Mouse (Mus musculus): ENCODE measurements around the gene Lyrm7. TPM values are rescaled to one million over a fixed set of nuclear protein-coding genes. Genes with fewer than 3 reads are reported as not detected.
"Not testable (repeated sequence)": the region's sequence is repeated elsewhere in the genome, so short reads cannot be mapped to it uniquely, and the experiment has no call there.

Gene Lyrm7
- 0.70 and 0.72 TPM in 2 replicates for polyA plus RNA-seq (2012; rRNA removed)

DNA sequence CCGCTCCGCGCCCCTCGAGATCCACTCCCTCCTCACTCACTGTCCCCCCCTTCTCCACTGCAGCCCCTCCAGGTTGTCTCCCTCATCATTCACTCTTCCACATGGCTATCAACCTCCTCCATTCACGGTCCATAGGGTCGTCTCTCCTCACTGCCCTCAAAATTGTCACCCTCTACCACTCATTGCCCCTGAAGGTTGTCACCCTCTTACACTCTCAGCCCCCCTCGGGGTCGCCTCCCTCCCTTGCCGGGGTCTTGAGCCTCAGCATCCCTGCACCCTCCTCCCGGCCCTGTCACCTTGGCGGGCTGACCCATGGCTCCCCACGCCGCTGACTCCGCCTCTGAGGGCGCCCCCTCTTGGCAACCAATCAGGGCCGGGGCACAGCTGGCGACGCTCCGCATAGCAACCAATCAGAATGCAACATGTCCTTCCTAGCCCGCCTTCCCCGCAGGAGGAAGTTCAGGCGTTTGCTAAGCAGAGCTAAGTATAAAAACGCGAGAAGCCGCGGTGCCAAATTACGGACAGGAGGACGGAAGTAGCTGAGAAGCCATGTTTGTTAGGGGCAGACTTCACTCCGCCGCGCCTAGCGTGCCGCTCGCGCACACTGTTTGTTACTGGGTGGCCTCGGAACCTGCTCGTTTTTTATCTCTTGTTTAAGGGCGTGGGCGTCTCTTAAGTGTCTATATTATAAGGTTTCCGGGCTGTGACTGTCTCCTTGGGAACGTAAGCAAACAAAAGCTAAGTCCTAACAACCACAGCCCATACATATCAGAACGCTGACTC lies at the start of gene Lyrm7:
TSS of gene Lyrm7 (minus strand) at position 661 of the 783 bp plus-strand sequence.
- peak; percentile 95 for DNase-seq (ENCODE audit: low read depth, low spot score)
- WGBS: under 1% methylated on average over 42 of the region's 42 CpGs

DNA sequence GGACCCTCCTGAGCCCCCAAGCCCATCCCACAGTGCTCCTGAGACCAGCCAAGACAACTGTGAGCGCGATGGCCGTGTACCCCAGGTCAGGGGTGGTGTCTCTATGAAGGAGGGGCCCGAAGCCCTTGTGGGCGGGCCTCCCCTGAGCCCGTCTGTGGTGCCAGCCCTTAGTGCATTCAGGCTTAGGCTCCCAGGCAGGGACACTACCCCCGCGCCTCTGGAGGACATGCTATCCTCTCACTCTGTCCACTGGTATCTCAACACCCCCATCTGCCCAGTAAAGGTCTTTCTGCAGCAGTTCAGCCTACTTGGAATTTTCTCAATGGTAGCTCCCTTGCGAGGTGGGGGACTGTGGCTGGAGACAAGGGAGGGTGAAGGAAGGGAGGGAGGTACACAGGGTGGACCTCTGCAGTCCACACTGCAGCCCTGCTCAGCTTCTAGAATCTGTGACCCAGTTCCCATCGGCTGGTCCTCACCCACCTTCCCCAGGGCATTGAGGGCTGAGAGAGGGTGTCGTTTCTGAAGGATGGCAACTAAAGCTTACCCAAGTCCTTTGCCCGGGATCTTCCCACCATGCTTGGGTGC lies 49.5 kb upstream of the Lyrm7 start:
- no peak for DNase-seq (ENCODE audit: low read depth, low spot score)
- 85% methylated on average over 12 of the region's 12 CpGs for WGBS

GRCm38 (mm10) chr11:54909273-54909672 lies 48.6 kb upstream of the Lyrm7 start:
- WGBS: 93% methylated on average over 11 of the region's 11 CpGs
- no peak for DNase-seq (ENCODE audit: low read depth, low spot score)

GRCm38 (mm10) chr11:54907259-54907658 lies 46.5 kb upstream of the Lyrm7 start:
- no peak for DNase-seq (ENCODE audit: low read depth, low spot score)
- 85% methylated on average over 5 of the region's 5 CpGs for WGBS

DNA sequence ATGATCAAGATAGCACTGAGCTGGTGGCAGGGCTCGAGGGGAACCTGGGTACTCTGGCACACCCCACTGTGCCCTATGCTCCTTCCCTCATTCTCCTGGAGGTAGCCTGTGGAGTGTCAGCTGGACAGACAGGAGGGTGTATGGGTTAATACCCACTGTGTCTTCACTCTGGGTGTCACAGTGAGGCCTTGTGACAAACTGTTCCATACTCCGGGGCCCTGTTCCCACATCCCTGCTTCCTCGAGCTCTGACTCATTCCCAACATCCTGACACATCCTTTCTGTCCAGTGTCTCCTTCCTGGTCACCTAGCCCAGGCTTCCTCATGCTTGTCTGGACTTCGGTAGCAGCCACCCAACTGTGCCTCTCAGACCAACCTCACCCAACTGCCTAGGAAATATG lies 45.8 kb upstream of the Lyrm7 start:
- WGBS: 45% methylated on average over 4 of the region's 4 CpGs
- no peak for DNase-seq (ENCODE audit: low read depth, low spot score)

DNA sequence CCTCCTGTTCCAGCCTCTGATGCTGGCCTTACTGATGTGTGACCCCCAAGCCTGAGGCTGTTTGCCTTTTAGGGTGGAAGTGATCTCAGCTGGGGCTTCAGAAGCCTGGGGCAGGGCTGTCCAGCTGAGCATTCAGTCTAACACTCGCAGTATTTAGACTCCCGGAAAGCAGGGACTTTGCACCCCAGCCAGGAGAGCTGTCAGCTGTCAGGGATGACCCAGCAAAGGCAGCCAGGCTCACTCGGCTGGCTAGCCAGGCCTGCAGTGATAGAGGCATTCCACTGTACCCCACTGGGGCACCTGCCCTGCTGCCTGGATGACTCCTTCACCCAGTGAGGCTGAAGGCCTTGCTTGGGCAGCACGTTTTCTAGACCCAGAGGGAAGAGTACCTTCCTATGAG lies 45.2 kb upstream of the Lyrm7 start:
- WGBS: 28% methylated on average over 4 of the region's 4 CpGs
- DNase-seq (ENCODE audit: low read depth, low spot score): no peak

- no peak for DNase-seq (ENCODE audit: low read depth, low spot score)
- 88% methylated on average over 3 of the region's 3 CpGs for WGBS
Observed at GRCm38 (mm10) chr11:54905086-54905485, 44.4 kb upstream of the Lyrm7 start.

DNA sequence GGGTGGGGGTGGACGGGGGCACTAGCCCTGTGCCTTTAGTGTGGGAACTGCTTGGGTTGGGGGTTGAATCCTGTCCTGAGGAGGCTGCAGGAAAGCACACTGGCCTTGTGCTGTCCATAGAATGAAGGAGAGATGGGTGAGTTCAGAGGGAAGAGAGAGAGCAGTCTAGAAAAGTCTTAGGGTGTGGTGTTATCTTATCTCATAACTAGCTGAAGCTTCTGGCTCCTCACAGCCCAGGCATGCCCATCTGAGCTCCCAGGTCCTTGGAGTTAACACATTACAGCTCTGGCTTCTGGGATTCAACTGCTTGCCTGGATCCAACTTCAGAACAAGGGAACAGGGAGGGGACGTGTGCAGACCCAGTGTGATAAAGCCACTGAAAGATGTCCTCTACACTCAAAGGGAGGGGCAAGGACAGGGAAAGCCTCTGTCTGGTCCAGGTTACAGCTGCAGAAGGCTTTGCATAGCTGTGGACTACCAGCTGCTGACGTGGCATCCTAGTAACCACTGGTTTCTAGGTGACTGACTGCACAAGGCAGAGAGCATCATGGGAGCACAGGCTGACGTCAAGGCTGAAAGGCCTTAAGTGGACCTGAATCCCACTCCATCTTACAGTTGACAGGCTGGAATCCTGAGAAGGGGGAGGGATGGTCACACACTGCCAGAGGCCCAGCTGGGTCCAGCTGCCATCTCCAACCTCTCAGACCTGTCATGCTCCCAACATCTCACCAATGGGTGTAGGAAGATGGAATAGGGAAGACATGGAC lies 43.4 kb upstream of the Lyrm7 start:
- DNase-seq (ENCODE audit: low read depth, low spot score): no peak
- 77% methylated on average over 4 of the region's 4 CpGs for WGBS

GRCm38 (mm10) chr11:54903339-54903738 lies 42.6 kb upstream of the Lyrm7 start:
- WGBS: 71% methylated on average over 5 of the region's 5 CpGs
- DNase-seq (ENCODE audit: low read depth, low spot score): no peak

GRCm38 (mm10) chr11:54902333-54903323 lies 41.9 kb upstream of the Lyrm7 start, which contains the start of gene Gpx3:
Gene Gpx3, plus strand, starts transcription at chr11:54902453.
- 15% methylated on average over 45 of the region's 45 CpGs for WGBS
- DNase-seq (ENCODE audit: low read depth, low spot score): no peak

DNA sequence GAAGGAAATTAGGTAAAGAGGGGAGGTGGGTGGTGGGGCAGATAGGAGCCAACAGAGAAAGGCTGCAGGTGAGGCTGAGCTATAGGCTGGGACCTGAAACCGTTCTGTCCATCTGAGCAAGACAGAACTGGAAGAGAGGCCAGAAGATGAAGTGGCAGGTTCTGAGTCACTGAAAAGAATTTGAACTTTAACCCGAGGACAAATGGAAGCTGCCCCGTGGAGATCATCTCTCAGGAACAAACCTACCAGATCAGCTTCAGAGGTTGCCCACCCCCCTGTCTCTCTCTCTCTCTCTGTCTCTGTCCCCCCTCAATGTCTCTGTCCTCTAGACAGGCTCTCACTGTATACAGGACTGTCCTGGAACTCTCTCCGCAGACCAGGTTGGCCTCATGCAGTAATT lies 38.9 kb upstream of the Lyrm7 start:
- no peak for DNase-seq (ENCODE audit: low read depth, low spot score)
- WGBS: 58% methylated on average over 4 of the region's 4 CpGs

DNA sequence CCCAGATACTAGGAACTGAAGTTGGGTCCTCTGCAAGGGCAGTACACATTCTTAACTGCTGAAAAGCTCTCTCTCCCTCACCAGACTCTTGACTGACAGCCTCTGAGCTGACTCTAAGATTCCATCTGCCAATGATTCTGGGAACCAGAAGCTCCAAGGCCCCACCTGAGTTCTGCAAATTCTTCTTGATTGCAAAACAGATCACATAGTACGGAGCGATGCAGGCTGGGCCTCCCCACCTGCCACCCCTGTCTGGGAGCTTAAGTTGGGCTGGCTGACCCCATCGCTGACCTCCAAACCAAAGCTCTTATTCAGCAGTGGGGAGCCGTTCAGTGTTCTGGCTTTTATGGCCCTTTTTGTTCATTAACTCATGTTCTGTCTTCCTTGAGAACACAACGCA lies 36.8 kb upstream of the Lyrm7 start:
- no peak for DNase-seq (ENCODE audit: low read depth, low spot score)
- WGBS: 49% methylated on average over 5 of the region's 5 CpGs

- not testable (repeated sequence) for DNase-seq (ENCODE audit: low read depth, low spot score)
- WGBS: 65% methylated on average over 3 of the region's 3 CpGs
Observed at GRCm38 (mm10) chr11:54896646-54897045, 35.9 kb upstream of the Lyrm7 start.

DNA sequence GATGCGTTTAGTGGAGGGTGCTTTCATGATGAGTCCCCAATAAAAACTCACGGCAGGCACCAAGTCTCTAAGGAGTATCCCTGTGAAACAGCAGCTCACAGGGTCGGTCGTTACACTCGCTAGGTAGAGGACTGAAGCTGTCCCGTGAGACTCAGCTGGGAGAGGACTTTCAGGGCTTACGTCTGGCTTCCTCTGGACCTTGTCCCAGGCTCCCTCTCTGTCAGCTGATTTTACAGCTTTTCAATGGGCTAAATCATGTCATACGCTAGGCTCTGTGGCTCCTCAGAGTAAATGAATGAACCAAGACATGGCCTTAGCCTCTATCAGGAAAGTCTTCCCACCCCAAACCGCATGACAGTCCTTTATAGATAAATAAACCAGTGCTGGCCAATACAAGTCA lies 33.9 kb upstream of the Lyrm7 start:
- DNase-seq (ENCODE audit: low read depth, low spot score): no peak
- WGBS: 43% methylated on average over 9 of the region's 9 CpGs

DNA sequence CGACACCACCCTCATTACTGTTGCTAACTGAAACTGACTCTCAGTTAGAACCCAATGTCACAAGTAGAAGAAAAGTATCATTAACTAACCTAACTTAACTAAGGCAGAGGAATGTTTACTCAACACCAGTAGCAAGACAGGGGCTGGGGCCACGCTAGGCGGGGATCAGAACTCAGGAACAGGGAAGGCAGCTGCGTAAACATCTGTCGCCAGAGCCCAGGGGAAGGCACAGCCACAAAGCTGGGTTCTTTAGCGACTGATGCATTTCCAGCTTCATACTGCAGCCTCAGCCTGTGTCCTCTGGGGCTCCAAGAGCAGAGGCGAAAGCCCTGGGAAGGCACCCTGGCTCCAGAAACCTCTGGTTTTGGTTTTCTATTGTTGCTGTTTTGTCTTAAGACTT lies 31.4 kb upstream of the Lyrm7 start:
- WGBS: 40% methylated on average over 7 of the region's 7 CpGs

GRCm38 (mm10) chr11:54891341-54891740 lies 30.6 kb upstream of the Lyrm7 start:
- WGBS: 94% methylated on average over 5 of the region's 5 CpGs

More for the DNA sequence above, 31.4 kb upstream of the Lyrm7 start:
- DNase-seq (ENCODE audit: low read depth, low spot score): no peak

DNA sequence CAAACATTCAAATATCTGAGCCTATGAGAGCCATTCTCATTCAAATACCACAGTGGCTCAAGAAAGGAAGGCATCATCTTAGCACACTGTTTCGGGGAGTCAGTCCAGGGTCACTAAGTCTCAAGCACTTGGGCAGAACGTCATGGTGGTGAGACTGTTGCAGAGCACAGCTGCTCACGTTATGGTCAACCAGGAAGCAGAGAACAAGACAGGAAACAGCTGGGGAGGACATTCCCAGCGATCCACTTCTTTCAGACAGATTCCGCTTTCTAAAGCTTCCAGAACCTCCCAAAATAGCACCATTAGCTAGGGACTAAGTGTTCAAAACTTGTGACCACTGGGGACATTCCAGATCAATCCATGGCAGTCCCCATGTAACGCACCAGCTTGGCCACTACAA lies 27.2 kb upstream of the Lyrm7 start:
- 71% methylated on average over 6 of the region's 6 CpGs for WGBS
- no peak for DNase-seq (ENCODE audit: low read depth, low spot score)

More at GRCm38 (mm10) chr11:54891341-54891740, 30.6 kb upstream of the Lyrm7 start:
- DNase-seq (ENCODE audit: low read depth, low spot score): no peak

GRCm38 (mm10) chr11:54885406-54885805 lies 24.7 kb upstream of the Lyrm7 start:
- no peak for DNase-seq (ENCODE audit: low read depth, low spot score)
- 92% methylated on average over 2 of the region's 2 CpGs for WGBS

DNA sequence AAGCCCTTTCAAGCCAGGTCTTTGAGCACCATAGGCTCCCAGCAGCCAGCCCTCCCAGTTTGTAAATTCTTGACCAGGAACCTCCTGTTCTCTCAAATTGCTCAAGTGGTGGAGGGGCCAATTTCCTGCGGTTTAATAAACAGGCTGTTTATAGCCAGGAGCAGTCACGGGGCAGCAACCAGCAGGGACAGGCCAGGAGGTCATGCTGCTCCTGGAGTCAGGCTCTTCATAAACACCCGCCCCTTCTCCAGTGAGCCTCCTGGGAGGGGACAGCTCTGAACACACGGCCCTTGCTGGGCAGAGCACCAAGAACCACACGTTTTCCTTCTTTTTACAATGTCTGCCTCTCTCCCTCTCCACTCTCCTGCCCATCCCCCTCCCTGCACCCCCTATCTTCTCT lies 24.2 kb upstream of the Lyrm7 start:
- WGBS: 12% methylated on average over 5 of the region's 5 CpGs
- DNase-seq (ENCODE audit: low read depth, low spot score): no peak
